ENCODE assay signal across 8 mouse cellular contexts in the genomic region with DNA sequence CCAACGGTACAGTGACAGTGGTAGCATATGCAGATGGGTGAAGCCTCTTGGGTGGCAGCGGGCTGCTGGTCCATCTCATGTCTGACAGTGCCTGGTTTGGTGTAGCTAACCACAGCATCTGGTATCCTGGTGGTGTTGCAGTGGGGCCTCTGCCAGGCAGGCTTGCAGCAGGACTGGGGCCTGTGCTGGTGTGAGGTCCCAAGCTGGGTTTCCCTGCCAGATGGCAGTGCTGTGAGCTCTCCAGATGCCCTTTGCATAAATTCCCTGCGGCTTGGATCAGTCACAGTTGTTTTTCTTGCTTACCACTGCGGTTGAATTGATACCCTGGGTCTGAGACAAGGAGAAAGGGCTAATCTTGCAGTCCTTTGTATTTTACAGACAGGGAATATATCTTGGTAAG.
DNase-seq lines count a peak whose midpoint lies in the region; ATAC-seq lines count a peak whose summit lies in the region.

No protein-coding gene starts in this region.

- H3K36me3 ChIP-seq in embryonic facial prominence, embryonic 11.5 days (replicated peaks; ENCODE audit: control insufficient read depth, insufficient read depth, low read depth, low read length) = no peaks in the 10 kb centered on the region
- H3K36me3 ChIP-seq in hindbrain, embryonic 14.5 days (replicated peaks; ENCODE audit: control insufficient read depth, insufficient read depth) = no peaks in the 10 kb centered on the region
- no peaks in the 10 kb centered on the region for H3K36me3 ChIP-seq in neural tube, embryonic 14.5 days (ENCODE audit: control insufficient read depth, insufficient read depth, low read length)

- WGBS in embryonic facial prominence, embryonic 11.5 days = 32% methylated on average over 4 of the region's 4 CpGs
- WGBS in hindbrain, embryonic 14.5 days = 17% methylated on average over 4 of the region's 4 CpGs
- WGBS in neural tube, embryonic 14.5 days = 26% methylated on average over 4 of the region's 4 CpGs

- H3K9me3 ChIP-seq in embryonic facial prominence, embryonic 11.5 days (replicated peaks; ENCODE audit: control insufficient read depth, low read length) = no peaks in the 10 kb centered on the region
- H3K9me3 ChIP-seq in hindbrain, embryonic 14.5 days (ENCODE audit: control insufficient read depth, low read length) = no peaks in the 10 kb centered on the region
- no peaks in the 10 kb centered on the region for H3K9me3 ChIP-seq in neural tube, embryonic 14.5 days (ENCODE audit: control insufficient read depth, low read length)

- ATAC-seq in embryonic facial prominence, embryonic 11.5 days (replicated peaks; ENCODE audit: insufficient number of reproducible peaks, low FRiP score, low TSS enrichment, low read depth) = peak; percentile 75
- peak; percentile 82 for ATAC-seq in hindbrain, embryonic 14.5 days (ENCODE audit: low FRiP score)
- ATAC-seq in neural tube, embryonic 14.5 days (ENCODE audit: low read depth) = peak; percentile 82; the same call in 1 of the 2 replicates

- peak overlapping the region; percentile 56 for H3K27ac ChIP-seq in embryonic facial prominence, embryonic 11.5 days (replicated peaks; ENCODE audit: low read depth, low read length)
- peak overlapping the region; percentile 76 for H3K27ac ChIP-seq in hindbrain, embryonic 14.5 days
- peak overlapping the region; percentile 66 for H3K27ac ChIP-seq in neural tube, embryonic 14.5 days (ENCODE audit: low read depth, low read length)

- no peak overlapping the region for H3K4me2 ChIP-seq in embryonic facial prominence, embryonic 11.5 days (ENCODE audit: low read depth, low read length)
- H3K4me2 ChIP-seq in hindbrain, embryonic 14.5 days (replicated peaks) = no peak overlapping the region
- H3K4me2 ChIP-seq in neural tube, embryonic 14.5 days (ENCODE audit: low read depth, low read length) = no peak overlapping the region

- H3K9ac ChIP-seq in embryonic facial prominence, embryonic 11.5 days (replicated peaks; ENCODE audit: low read length) = no peak overlapping the region
- no peak overlapping the region for H3K9ac ChIP-seq in hindbrain, embryonic 14.5 days
- no peak overlapping the region for H3K9ac ChIP-seq in neural tube, embryonic 14.5 days (replicated peaks; ENCODE audit: low read depth, low read length)

- peak; percentile 4 for DNase-seq in lung, postnatal 10 days
- no peak for DNase-seq in lung, postnatal 25 days (ENCODE audit: low spot score)
- DNase-seq in embryonic facial prominence, embryonic 11.5 days (ENCODE audit: low spot score) = peak; percentile 75
- DNase-seq in hindbrain, embryonic 14.5 days (ENCODE audit: low spot score) = no peak
- no peak for DNase-seq in urinary bladder, adult 18-20 months (ENCODE audit: low spot score in 2 of 2)
- no peak for DNase-seq in right cerebral cortex, adult 18-20 months
- DNase-seq in right cerebral cortex, adult 2 months (ENCODE audit: low spot score in 2 of 2) = no peak

- no peaks in the 10 kb centered on the region for H3K27me3 ChIP-seq in embryonic facial prominence, embryonic 11.5 days (ENCODE audit: control insufficient read depth, insufficient read depth, low read length)
- H3K27me3 ChIP-seq in hindbrain, embryonic 14.5 days (ENCODE audit: control insufficient read depth, insufficient read depth, low read length) = no peaks in the 10 kb centered on the region
- H3K27me3 ChIP-seq in neural tube, embryonic 14.5 days (ENCODE audit: control insufficient read depth, insufficient read depth, low read length) = no peaks in the 10 kb centered on the region

- H3K4me3 ChIP-seq in embryonic facial prominence, embryonic 11.5 days (ENCODE audit: low read depth, low read length) = no peak overlapping the region
- no peak overlapping the region for H3K4me3 ChIP-seq in hindbrain, embryonic 14.5 days (replicated peaks; ENCODE audit: low read length)
- no peak overlapping the region for H3K4me3 ChIP-seq in neural tube, embryonic 14.5 days (ENCODE audit: low read depth, low read length)

- H3K4me1 ChIP-seq in embryonic facial prominence, embryonic 11.5 days (ENCODE audit: control insufficient read depth, insufficient read depth, low read length) = no peaks in the 10 kb centered on the region
- H3K4me1 ChIP-seq in hindbrain, embryonic 14.5 days (replicated peaks; ENCODE audit: control insufficient read depth, insufficient read depth, low read length) = 0 out of 2 replicates have a peak, but pooled peaks cover 8% of the 10 kb centered on the region
- no peaks in the 10 kb centered on the region for H3K4me1 ChIP-seq in neural tube, embryonic 14.5 days (ENCODE audit: control insufficient read depth, insufficient read depth, low read length)

Comparison
In these comparisons a context has a peak if more than half of its experiments do, and no peak if none do; other contexts are left out.
1. DNase-seq: peak in lung, postnatal 10 days (single experiment) and embryonic facial prominence, embryonic 11.5 days (single experiment); none in lung, postnatal 25 days (single experiment), hindbrain, embryonic 14.5 days (single experiment), urinary bladder, adult 18-20 months (0 of 2), right cerebral cortex, adult 18-20 months (single experiment) and right cerebral cortex, adult 2 months (0 of 2).
2. Peak in every context shown above with its lines, with median percentiles within 50 percentile points of each other: ATAC-seq and H3K27ac ChIP-seq.